Mouse (Mus musculus): ENCODE measurements around the gene Grk6. TPM values are rescaled to one million over a fixed set of nuclear protein-coding genes. Genes with fewer than 3 reads are reported as not detected.

Grk6 gene
- polyA plus RNA-seq, 1 experiment from 2014 or later = 14.6 TPM

DNA sequence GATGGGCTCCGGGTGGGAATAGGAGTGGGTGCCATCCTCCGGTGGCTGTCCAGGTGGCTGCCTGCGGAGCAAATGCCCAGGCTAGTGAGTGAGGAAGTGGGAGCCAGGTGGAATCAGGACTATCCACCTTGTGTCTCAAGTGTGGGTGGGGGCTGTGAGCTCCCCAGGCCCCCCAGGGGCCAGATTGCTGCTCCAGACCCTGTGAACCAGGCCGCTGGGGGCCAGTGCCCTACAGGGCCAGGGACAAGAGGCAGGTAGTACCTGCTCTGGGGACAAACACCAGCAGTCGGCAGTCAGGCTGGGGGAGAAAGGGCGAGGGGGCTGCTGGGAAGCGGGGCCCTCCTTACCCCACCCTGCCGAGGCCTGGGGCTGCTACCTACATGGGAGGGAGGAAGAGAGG, 31.4 kb downstream of the Grk6 start:
- Histone ChIP-seq H3K9ac (ENCODE audit: low read length) (no peak overlapping the region), H3K9me3 (replicated peaks; ENCODE audit: control insufficient read depth, low read length) (no peaks in the 10 kb centered on the region), H3K4me3 (replicated peaks; ENCODE audit: low read length) (no peak overlapping the region), H3K27me3 (ENCODE audit: control insufficient read depth, insufficient read depth, low read length) (no peaks in the 10 kb centered on the region), H3K4me2 (ENCODE audit: low read depth, low read length) (no peak overlapping the region), H3K36me3 (ENCODE audit: control insufficient read depth, insufficient read depth, low read length) (peaks cover 24% of the 10 kb centered on the region), H3K27ac (ENCODE audit: low read length) (no peak overlapping the region), H3K4me1 (ENCODE audit: control insufficient read depth, insufficient read depth, low read length) (peaks cover 12% of the 10 kb centered on the region)
- ATAC-seq (ENCODE audit: insufficient read depth, low FRiP score) = no peak
- WGBS = 90% methylated on average over 8 of the region's 8 CpGs

DNA sequence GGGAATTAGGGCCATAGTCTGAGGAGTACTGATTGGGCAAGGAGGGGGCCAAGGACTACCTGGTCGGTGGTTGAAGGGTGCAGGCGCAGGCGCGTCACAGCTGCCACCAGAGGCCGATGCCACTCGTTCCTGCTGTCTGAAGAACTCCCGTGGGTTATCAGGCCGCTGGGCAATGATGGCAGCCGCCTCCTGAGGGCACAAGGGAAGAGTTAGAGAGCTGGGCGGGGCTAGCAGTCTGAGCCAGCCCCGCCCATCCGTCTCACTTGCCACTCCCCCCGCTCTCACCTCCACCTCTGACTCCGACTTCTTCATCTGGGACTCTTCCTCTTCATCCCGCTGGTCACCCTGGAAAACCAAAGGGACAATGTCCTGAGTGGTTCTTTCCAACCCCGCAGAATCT, 32.6 kb downstream of the Grk6 start:
- H3K4me3 ChIP-seq (replicated peaks; ENCODE audit: low read length) = no peak overlapping the region
- WGBS = 66% methylated on average over 16 of the region's 16 CpGs
- H3K4me2 ChIP-seq (ENCODE audit: low read depth, low read length) = no peak overlapping the region
- no peak overlapping the region for H3K27ac ChIP-seq (ENCODE audit: low read length)
- peaks cover 29% of the 10 kb centered on the region for H3K36me3 ChIP-seq (ENCODE audit: control insufficient read depth, insufficient read depth, low read length)
- H3K27me3 ChIP-seq (ENCODE audit: control insufficient read depth, insufficient read depth, low read length) = no peaks in the 10 kb centered on the region
- H3K9ac ChIP-seq (ENCODE audit: low read length) = no peak overlapping the region
- peaks cover 13% of the 10 kb centered on the region for H3K4me1 ChIP-seq (ENCODE audit: control insufficient read depth, insufficient read depth, low read length)
- no peaks in the 10 kb centered on the region for H3K9me3 ChIP-seq (replicated peaks; ENCODE audit: control insufficient read depth, low read length)
- ATAC-seq (ENCODE audit: insufficient read depth, low FRiP score) = no peak

DNA sequence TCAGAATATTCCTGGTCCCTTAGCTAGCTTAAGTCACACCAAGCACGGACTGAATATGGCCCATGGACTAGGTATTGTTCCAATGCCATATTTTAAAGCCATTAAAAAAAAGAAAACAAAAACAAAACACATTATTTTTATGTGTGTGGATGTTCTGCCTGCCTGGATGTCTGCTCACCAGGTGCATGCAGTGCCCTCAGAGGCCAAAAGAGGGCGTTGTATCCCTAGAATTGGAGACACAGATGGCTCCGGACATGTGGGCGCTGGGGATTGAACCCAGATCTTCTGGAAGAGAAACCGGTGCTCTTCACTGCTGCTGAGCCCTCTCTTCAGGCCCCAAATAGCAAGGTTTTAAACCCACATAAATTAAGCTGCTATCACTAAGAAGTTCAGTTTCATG, 33.2 kb downstream of the Grk6 start:
- H3K27ac ChIP-seq (ENCODE audit: low read length) = no peak overlapping the region
- WGBS = 58% methylated on average over 5 of the region's 5 CpGs
- no peak overlapping the region for H3K4me3 ChIP-seq (replicated peaks; ENCODE audit: low read length)
- H3K27me3 ChIP-seq (ENCODE audit: control insufficient read depth, insufficient read depth, low read length) = no peaks in the 10 kb centered on the region
- H3K36me3 ChIP-seq (ENCODE audit: control insufficient read depth, insufficient read depth, low read length) = peaks cover 29% of the 10 kb centered on the region
- no peak for ATAC-seq (ENCODE audit: insufficient read depth, low FRiP score)
- no peak overlapping the region for H3K9ac ChIP-seq (ENCODE audit: low read length)
- H3K4me2 ChIP-seq (ENCODE audit: low read depth, low read length) = no peak overlapping the region
- peaks cover 15% of the 10 kb centered on the region for H3K4me1 ChIP-seq (ENCODE audit: control insufficient read depth, insufficient read depth, low read length)
- H3K9me3 ChIP-seq (replicated peaks; ENCODE audit: control insufficient read depth, low read length) = no peaks in the 10 kb centered on the region

DNA sequence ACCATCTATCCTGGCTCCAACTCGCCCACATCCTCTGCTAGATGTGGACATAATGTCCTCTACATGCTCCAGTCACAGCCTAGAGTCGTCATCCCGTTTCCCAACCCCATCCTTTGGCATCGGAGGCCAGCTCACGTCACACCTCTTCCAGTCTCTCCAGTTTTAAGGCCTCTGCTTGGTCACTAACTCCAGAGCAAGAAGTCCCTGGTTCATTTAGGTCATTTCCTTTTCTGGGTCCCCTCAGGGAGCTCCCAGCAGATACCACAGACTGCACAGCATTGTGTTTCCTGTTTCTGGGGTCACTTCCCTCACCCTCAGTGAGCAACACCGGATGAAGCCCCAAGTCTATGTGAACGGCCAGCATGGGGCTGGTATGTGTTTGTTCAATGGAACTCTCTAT, 34.1 kb downstream of the Grk6 start:
- no peak for ATAC-seq (ENCODE audit: insufficient read depth, low FRiP score)
- H3K36me3 ChIP-seq (ENCODE audit: control insufficient read depth, insufficient read depth, low read length) = peaks cover 29% of the 10 kb centered on the region
- no peak overlapping the region for H3K9ac ChIP-seq (ENCODE audit: low read length)
- peaks cover 18% of the 10 kb centered on the region for H3K4me1 ChIP-seq (ENCODE audit: control insufficient read depth, insufficient read depth, low read length)
- no peak overlapping the region for H3K4me3 ChIP-seq (replicated peaks; ENCODE audit: low read length)
- no peak overlapping the region for H3K4me2 ChIP-seq (ENCODE audit: low read depth, low read length)
- H3K27me3 ChIP-seq (ENCODE audit: control insufficient read depth, insufficient read depth, low read length) = no peaks in the 10 kb centered on the region
- 82% methylated on average over 7 of the region's 7 CpGs for WGBS
- no peaks in the 10 kb centered on the region for H3K9me3 ChIP-seq (replicated peaks; ENCODE audit: control insufficient read depth, low read length)
- H3K27ac ChIP-seq (ENCODE audit: low read length) = no peak overlapping the region

DNA sequence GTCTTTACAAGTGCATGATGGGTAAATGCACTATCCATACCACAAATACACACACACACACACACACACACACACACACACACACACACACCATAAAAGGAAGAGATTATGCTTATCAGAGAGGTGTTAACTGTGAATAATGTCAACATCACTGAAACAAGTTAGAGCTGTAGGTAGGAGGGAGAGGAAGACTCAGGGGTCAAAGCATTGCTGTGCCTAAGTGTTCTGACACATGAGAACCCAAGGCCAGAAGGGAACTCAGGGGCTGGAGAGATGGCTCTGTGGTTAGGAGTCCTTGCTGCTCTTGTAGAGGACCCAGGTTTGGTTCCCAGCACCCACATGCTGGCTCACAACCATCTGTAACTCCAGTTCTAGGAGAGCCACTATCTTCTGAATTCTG, 35.1 kb downstream of the Grk6 start:
- ATAC-seq (ENCODE audit: insufficient read depth, low FRiP score) = no peak
- Histone ChIP-seq H3K4me1 (ENCODE audit: control insufficient read depth, insufficient read depth, low read length) (peaks cover 26% of the 10 kb centered on the region), H3K36me3 (ENCODE audit: control insufficient read depth, insufficient read depth, low read length) (peaks cover 29% of the 10 kb centered on the region)

DNA sequence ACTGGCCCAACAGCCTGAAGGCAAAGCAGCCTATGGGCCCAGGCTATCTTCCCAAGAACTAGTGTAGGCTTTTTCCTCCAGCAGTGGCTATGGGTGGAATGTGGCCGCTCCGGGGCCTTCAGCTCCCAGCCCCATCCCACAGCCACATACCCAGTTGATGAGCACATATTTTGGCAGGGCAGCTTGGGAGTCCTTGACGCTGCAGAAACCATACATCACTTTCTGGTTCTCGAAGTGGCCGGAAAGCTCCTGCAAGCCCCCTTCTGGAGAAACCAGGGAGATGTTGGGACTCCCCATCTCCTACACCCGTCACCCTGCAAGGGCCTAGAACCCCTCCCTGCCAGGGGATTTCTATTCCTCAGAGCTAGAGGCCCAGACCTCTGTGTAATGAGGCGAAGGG, 37.7 kb downstream of the Grk6 start:
- Histone ChIP-seq H3K27ac (ENCODE audit: low read length) (peak overlapping the region; percentile 54), H3K4me1 (ENCODE audit: control insufficient read depth, insufficient read depth, low read length) (peaks cover 46% of the 10 kb centered on the region), H3K4me3 (replicated peaks; ENCODE audit: low read length) (no peak overlapping the region), H3K4me2 (ENCODE audit: low read depth, low read length) (0 out of 2 replicates have a peak overlapping the region, but pooled peaks have one; percentile 29), H3K9me3 (replicated peaks; ENCODE audit: control insufficient read depth, low read length) (no peaks in the 10 kb centered on the region), H3K36me3 (ENCODE audit: control insufficient read depth, insufficient read depth, low read length) (peaks cover 14% of the 10 kb centered on the region), H3K9ac (ENCODE audit: low read length) (peak overlapping the region; percentile 52), H3K27me3 (ENCODE audit: control insufficient read depth, insufficient read depth, low read length) (no peaks in the 10 kb centered on the region)
- 57% methylated on average over 7 of the region's 7 CpGs for WGBS
- peak; percentile 34; the same call in 1 of the 2 replicates for ATAC-seq (ENCODE audit: insufficient read depth, low FRiP score)

More for the DNA sequence above, 35.1 kb downstream of the Grk6 start:
- Histone ChIP-seq H3K9me3 (replicated peaks; ENCODE audit: control insufficient read depth, low read length) (no peaks in the 10 kb centered on the region), H3K27ac (ENCODE audit: low read length) (no peak overlapping the region), H3K4me3 (replicated peaks; ENCODE audit: low read length) (no peak overlapping the region), H3K27me3 (ENCODE audit: control insufficient read depth, insufficient read depth, low read length) (no peaks in the 10 kb centered on the region), H3K4me2 (ENCODE audit: low read depth, low read length) (no peak overlapping the region), H3K9ac (ENCODE audit: low read length) (no peak overlapping the region)

DNA sequence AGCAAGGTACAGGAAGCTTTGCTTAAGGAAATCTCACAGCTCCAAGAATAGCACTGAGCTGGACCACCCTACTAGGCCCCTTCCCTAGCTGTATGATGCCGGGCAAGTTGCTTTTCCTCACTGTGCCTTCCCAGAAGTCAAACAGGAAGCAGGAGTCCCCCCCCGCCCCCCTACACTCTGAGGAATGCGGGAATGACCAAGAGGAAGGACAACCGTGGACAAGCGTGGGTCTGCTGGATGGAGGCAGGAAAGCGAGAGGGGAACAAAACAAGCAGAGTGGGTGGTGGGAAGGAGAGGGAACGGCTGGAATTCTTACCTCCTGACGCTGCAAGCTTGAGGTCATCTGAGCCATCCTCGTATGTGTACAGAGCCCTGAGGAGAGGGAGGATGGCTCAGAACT, 38.2 kb downstream of the Grk6 start:
- H3K4me3 ChIP-seq (replicated peaks; ENCODE audit: low read length) = no peak overlapping the region
- peak overlapping the region; percentile 29; the same call in 1 of the 2 replicates for H3K4me2 ChIP-seq (ENCODE audit: low read depth, low read length)
- H3K4me1 ChIP-seq (ENCODE audit: control insufficient read depth, insufficient read depth, low read length) = peaks cover 46% of the 10 kb centered on the region
- no peak for ATAC-seq (ENCODE audit: insufficient read depth, low FRiP score)
- H3K27me3 ChIP-seq (ENCODE audit: control insufficient read depth, insufficient read depth, low read length) = no peaks in the 10 kb centered on the region
- WGBS = 34% methylated on average over 9 of the region's 9 CpGs
- peak overlapping the region; percentile 54 for H3K27ac ChIP-seq (ENCODE audit: low read length)
- no peaks in the 10 kb centered on the region for H3K9me3 ChIP-seq (replicated peaks; ENCODE audit: control insufficient read depth, low read length)
- peak overlapping the region; percentile 52 for H3K9ac ChIP-seq (ENCODE audit: low read length)
- peaks cover 14% of the 10 kb centered on the region for H3K36me3 ChIP-seq (ENCODE audit: control insufficient read depth, insufficient read depth, low read length)

DNA sequence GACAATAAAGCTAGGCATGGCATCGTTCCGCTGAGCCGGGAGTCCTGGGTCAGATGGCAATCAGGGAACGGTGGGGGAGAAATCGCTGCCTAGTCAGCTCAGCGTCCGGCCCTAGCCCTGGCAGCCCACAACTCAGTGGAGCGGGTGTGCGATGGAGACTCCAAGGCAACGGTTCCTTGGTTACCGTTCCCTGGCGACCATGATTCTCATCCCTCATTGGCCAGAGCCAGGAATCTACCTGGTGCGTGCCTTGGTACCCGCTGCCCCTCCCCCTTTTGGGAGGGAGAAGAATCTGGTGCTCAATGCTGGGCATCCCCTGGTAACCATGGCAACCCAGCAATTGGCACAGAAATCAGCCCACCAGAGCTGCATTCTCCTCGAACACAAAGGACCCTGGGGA, 38.7 kb downstream of the Grk6 start:
- 52% methylated on average over 15 of the region's 15 CpGs for WGBS
- peak overlapping the region; percentile 54 for H3K27ac ChIP-seq (ENCODE audit: low read length)
- peak overlapping the region; percentile 52; the same call in 1 of the 2 replicates for H3K9ac ChIP-seq (ENCODE audit: low read length)
- no peaks in the 10 kb centered on the region for H3K9me3 ChIP-seq (replicated peaks; ENCODE audit: control insufficient read depth, low read length)
- peak overlapping the region; percentile 29; the same call in 1 of the 2 replicates for H3K4me2 ChIP-seq (ENCODE audit: low read depth, low read length)
- peaks cover 46% of the 10 kb centered on the region for H3K4me1 ChIP-seq (ENCODE audit: control insufficient read depth, insufficient read depth, low read length)
- no peak overlapping the region for H3K4me3 ChIP-seq (replicated peaks; ENCODE audit: low read length)
- peaks cover 14% of the 10 kb centered on the region for H3K36me3 ChIP-seq (ENCODE audit: control insufficient read depth, insufficient read depth, low read length)
- ATAC-seq (ENCODE audit: insufficient read depth, low FRiP score) = no peak
- no peaks in the 10 kb centered on the region for H3K27me3 ChIP-seq (ENCODE audit: control insufficient read depth, insufficient read depth, low read length)

DNA sequence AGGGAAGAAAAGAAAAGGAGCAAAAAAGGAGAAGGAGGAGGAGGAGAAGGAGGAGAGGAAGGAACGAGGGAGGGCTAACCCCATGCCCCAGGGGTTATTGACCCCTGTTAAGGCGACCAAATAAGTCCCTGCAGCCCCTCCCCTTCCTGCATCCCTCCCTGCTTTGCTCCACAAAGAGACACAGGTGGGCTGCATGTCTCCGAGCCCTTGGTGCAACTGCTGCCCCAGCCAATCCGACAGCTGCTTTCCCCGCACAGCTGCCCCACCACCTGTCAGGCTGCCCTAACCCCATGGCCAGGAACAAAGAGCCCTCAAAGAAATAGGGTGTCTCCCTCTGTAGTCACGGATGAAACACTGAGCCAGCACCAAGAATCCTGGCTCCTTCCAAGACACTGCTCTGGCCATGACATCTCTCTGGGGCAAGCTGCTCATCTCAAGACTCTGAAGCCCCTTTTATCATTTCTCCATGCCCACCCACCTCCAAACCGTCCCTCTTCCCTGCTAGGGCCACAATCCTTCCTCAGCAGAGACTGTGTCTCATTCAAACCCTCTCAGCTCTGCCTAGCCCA, 39.7 kb downstream of the Grk6 start:
- no peak overlapping the region for H3K27ac ChIP-seq (ENCODE audit: low read length)
- H3K4me2 ChIP-seq (ENCODE audit: low read depth, low read length) = no peak overlapping the region
- WGBS = 38% methylated on average over 6 of the region's 7 CpGs
- no peaks in the 10 kb centered on the region for H3K9me3 ChIP-seq (replicated peaks; ENCODE audit: control insufficient read depth, low read length)
- H3K27me3 ChIP-seq (ENCODE audit: control insufficient read depth, insufficient read depth, low read length) = no peaks in the 10 kb centered on the region
- peaks cover 46% of the 10 kb centered on the region for H3K4me1 ChIP-seq (ENCODE audit: control insufficient read depth, insufficient read depth, low read length)
- H3K9ac ChIP-seq (ENCODE audit: low read length) = peak overlapping the region; percentile 3; the same call in 1 of the 2 replicates
- peaks cover 14% of the 10 kb centered on the region for H3K36me3 ChIP-seq (ENCODE audit: control insufficient read depth, insufficient read depth, low read length)
- no peak for ATAC-seq (ENCODE audit: insufficient read depth, low FRiP score)
- no peak overlapping the region for H3K4me3 ChIP-seq (replicated peaks; ENCODE audit: low read length)
